Mouse (Mus musculus): Measurements from ENCODE around the gene Tenm3. TPM values are rescaled to one million over a fixed set of nuclear protein-coding genes. Genes with fewer than 3 reads are reported as not detected.
A peak's percentile ranks its signal among the peaks of the same experiment; 100 is the strongest.

The Tenm3 gene
- polyA plus RNA-seq, 1 experiment from 2014 or later: 23.4 TPM

DNA sequence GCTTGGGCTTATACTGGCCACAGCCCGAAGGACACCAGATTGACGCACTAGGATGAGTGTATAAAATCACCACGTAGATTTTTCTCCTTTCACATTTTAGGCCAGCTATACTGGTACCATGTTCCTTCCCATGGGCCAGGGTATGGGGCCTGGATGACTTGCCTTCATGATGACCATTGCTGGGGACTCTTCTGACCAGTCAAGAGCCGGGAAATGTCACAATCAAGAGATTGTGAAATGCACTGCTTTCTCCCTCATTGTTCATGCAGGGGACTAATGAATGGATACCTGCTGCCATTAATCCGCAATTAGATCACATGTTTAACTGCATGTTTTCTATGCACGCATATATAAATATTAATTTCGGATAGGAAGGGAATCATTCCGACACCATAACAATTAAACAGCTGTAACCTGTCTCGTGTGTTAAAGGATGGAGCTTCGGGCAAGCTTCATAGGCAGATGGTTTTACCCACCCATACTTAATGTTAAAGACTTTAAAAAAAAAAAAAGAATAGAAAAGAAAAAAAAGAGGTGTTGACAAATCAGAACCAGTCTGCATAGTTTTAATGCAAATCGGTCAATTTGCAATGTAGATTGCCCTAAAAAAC, 521.0 kb downstream of the Tenm3 start:
- H3K27me3 ChIP-seq: no peaks in the 10 kb centered on the region
- H3K36me3 ChIP-seq: no peaks in the 10 kb centered on the region
- whole genome bisulfite sequencing: 39% methylated on average over 11 of the region's 11 CpGs
- peak overlapping the region; percentile 78 for H3K27ac ChIP-seq (replicated peaks)
- no peaks in the 10 kb centered on the region for H3K9me3 ChIP-seq
- H3K4me1 ChIP-seq: peaks cover 18% of the 10 kb centered on the region
- ATAC-seq (replicated peaks): peak; percentile 80
- H3K4me3 ChIP-seq: no peak overlapping the region
- no peak overlapping the region for H3K4me2 ChIP-seq (replicated peaks)
- no peak overlapping the region for H3K9ac ChIP-seq (replicated peaks)

DNA sequence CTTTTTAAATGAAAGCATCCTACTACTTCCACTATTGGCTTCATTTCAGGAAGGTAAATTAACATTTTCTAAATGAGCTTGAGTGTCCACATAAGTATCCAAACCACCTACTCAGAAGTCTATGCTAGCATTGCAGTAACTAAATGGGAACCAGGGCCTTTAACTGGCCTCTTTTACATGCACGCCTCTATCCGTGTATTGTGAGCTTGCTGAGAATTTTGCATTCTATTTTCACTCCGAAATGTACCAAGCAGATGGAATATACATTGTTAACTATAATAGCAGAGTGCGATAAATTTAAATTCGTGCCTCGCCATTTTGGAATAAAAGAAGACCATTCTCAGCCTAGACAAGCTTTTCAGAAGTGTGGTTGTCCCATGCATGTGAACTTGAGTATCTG, 521.5 kb downstream of the Tenm3 start:
- no peaks in the 10 kb centered on the region for H3K27me3 ChIP-seq
- no peak overlapping the region for H3K9ac ChIP-seq (replicated peaks)
- no peaks in the 10 kb centered on the region for H3K9me3 ChIP-seq
- no peak overlapping the region for H3K4me2 ChIP-seq (replicated peaks)
- H3K36me3 ChIP-seq: no peaks in the 10 kb centered on the region
- ATAC-seq (replicated peaks): peak; percentile 6; the same call in 1 of the 2 replicates
- H3K4me1 ChIP-seq: peaks cover 18% of the 10 kb centered on the region
- no peak overlapping the region for H3K4me3 ChIP-seq
- WGBS: 72% methylated on average over 6 of the region's 6 CpGs
- H3K27ac ChIP-seq (replicated peaks): peak overlapping the region; percentile 78

DNA sequence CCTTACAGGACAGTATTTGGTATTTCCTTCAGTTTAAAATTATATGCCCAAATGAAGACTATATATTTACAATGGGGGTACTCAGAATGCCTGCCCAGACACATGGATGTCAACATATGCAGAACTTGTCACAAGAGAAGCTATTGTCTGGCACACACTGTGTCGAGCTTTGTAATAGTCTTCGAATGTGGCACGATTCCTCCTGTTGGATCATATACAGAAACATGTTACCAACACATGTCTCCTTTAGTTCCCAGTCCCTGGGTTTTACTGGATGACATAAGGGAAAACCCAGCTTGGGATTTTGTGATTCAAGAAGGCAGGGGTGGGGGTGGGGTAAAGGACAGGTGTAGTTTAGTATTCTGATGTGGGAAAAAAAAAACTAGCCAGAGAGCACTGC, 524.1 kb downstream of the Tenm3 start:
- Histone ChIP-seq H3K4me3 (no peak overlapping the region), H3K27ac (replicated peaks) (peak overlapping the region; percentile 59), H3K36me3 (no peaks in the 10 kb centered on the region), H3K9ac (replicated peaks) (no peak overlapping the region), H3K9me3 (no peaks in the 10 kb centered on the region), H3K27me3 (no peaks in the 10 kb centered on the region), H3K4me1 (peaks cover 18% of the 10 kb centered on the region), H3K4me2 (replicated peaks) (no peak overlapping the region)
- peak; percentile 55; the same call in 1 of the 2 replicates for ATAC-seq (replicated peaks)
- 65% methylated on average over 3 of the region's 3 CpGs for WGBS

DNA sequence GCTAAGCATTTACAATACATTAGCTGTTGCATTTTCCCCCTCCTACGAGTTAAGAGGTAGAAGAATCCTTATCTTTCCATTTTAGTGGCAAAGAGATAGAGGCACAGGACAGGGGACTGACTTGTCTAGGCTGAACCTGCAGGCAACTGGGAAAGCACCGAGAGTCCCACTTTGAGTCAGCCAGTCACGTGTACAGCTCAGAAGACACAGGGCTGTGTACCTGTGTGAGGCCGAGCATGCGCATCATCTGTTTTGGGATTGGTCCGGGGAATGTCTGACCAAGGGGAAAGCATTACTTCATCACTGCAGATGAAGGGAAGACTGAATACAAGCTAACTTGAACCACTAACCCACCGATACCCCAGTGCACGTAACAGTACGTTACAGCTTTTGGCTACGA, 526.3 kb downstream of the Tenm3 start:
- Histone ChIP-seq H3K9ac (replicated peaks) (no peak overlapping the region), H3K36me3 (no peaks in the 10 kb centered on the region), H3K27ac (replicated peaks) (no peak overlapping the region), H3K27me3 (no peaks in the 10 kb centered on the region), H3K4me1 (peaks cover 22% of the 10 kb centered on the region), H3K4me2 (replicated peaks) (no peak overlapping the region), H3K4me3 (no peak overlapping the region), H3K9me3 (no peaks in the 10 kb centered on the region)
- ATAC-seq (replicated peaks): no peak
- WGBS: 94% methylated on average over 10 of the region's 10 CpGs

DNA sequence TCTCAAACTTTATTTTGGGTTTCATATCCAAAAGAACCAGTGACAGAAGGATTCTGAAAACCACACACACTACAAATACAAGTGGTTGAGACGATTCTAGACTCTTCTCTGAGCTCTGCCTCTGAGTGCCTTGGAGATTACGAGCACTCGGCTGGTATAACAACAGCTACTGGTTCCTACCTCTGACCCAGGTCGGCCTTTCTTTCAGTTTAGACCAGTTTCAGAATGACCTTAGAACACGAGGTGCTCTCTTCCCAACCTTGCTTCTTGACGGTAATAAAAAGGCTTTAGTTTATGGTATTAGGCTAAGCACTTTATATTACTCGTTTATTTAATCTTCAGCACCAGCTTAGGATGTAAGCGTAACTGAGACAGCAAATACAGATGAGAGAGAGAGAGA, 528.1 kb downstream of the Tenm3 start:
- H3K4me2 ChIP-seq (replicated peaks): no peak overlapping the region
- H3K4me3 ChIP-seq: no peak overlapping the region
- no peak overlapping the region for H3K9ac ChIP-seq (replicated peaks)
- no peak overlapping the region for H3K27ac ChIP-seq (replicated peaks)
- H3K36me3 ChIP-seq: no peaks in the 10 kb centered on the region
- H3K4me1 ChIP-seq: peaks cover 37% of the 10 kb centered on the region
- 88% methylated on average over 8 of the region's 8 CpGs for WGBS
- H3K9me3 ChIP-seq: no peaks in the 10 kb centered on the region
- ATAC-seq (replicated peaks): no peak
- H3K27me3 ChIP-seq: no peaks in the 10 kb centered on the region

DNA sequence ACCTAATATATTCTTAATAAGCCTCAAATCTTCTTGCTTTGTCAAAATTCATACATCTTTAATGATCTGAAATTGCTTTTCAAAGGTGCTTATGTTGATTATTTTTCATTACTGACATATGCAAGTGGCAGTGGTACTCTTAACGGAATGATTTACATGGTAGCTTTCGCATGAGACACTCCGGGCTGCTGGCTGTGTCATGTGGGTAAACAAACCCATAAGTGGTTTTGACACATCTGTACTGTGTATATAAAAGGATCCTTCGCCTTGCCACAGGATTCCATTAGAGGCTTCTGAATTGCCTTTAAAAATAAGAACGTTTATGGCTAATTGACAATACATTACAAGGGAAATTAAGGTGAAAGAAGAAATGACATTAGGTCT, 529.8 kb downstream of the Tenm3 start:
- H3K27me3 ChIP-seq: no peaks in the 10 kb centered on the region
- H3K36me3 ChIP-seq: no peaks in the 10 kb centered on the region
- H3K4me2 ChIP-seq (replicated peaks): no peak overlapping the region
- peak overlapping the region; percentile 12; the same call in 1 of the 2 replicates for H3K27ac ChIP-seq (replicated peaks)
- 40% methylated on average over 5 of the region's 5 CpGs for WGBS
- peaks cover 54% of the 10 kb centered on the region for H3K4me1 ChIP-seq
- H3K4me3 ChIP-seq: no peak overlapping the region
- 0 out of 2 replicates have a peak, but pooled peaks have one; percentile 38 for ATAC-seq (replicated peaks)
- H3K9ac ChIP-seq (replicated peaks): no peak overlapping the region
- H3K9me3 ChIP-seq: no peaks in the 10 kb centered on the region

DNA sequence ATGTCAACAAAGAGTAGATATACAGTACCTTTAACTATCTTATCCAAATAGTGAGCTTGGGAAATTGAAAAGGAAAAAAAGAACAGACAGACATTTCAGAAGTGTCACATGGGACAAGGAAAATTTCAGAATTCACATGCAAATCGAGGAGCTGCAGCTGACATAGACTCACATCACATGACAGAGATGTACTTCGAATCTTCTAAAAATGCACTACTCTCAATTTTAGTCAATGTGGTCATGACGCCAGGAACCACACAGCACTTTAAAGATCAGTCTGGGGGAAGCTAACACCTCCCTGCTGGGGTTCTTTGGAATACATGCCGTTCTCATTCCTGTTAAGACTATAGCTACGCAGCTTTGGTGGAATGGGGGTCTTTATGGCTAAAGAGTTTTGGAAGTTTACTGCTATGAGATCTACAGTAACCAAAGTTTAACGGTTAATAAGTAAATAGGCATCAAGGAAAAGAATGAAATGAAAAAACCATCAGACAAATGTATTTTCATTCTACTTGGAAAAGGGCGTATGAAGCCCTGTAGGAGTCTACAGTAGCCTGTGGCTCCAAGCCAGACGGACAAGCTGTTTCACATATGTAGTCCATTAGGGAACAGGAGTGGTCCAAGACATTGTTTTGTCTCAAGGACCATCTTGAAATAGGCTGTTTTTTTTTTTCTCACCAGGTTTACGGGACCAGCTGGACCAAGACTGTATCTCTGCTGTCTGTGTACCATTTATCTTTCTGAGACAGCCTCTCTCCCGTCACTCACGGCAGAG, 530.4 kb downstream of the Tenm3 start:
- H3K27ac ChIP-seq (replicated peaks): peak overlapping the region; percentile 12; the same call in 1 of the 2 replicates
- no peak overlapping the region for H3K9ac ChIP-seq (replicated peaks)
- 0 out of 2 replicates have a peak, but pooled peaks have one; percentile 34 for ATAC-seq (replicated peaks)
- H3K4me3 ChIP-seq: no peak overlapping the region
- H3K27me3 ChIP-seq: no peaks in the 10 kb centered on the region
- H3K36me3 ChIP-seq: no peaks in the 10 kb centered on the region
- 59% methylated on average over 11 of the region's 11 CpGs for WGBS
- no peaks in the 10 kb centered on the region for H3K9me3 ChIP-seq
- no peak overlapping the region for H3K4me2 ChIP-seq (replicated peaks)
- H3K4me1 ChIP-seq: peaks cover 57% of the 10 kb centered on the region

DNA sequence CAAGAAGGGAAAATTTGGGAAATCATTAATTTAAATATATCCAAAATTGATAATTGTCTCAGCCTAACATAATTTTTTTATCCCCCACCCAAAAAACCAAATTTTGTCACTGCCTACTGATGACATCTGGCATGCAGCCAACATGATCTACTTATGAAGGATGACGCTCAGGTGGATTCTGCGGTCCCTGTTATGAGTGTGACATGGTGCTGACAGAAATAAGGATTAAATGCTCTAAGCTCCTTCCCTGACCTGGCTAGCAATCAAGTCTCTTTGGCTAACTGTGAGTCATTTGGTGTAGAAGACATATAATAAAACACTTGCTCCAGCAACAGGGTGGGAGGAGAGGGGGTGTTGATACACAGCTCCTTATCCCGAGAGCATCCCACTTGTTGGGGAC, 532.0 kb downstream of the Tenm3 start:
- Histone ChIP-seq H3K27ac (replicated peaks) (peak overlapping the region; percentile 33; the same call in 1 of the 2 replicates), H3K4me3 (no peak overlapping the region), H3K4me2 (replicated peaks) (no peak overlapping the region), H3K9ac (replicated peaks) (no peak overlapping the region), H3K27me3 (no peaks in the 10 kb centered on the region), H3K36me3 (no peaks in the 10 kb centered on the region), H3K9me3 (no peaks in the 10 kb centered on the region), H3K4me1 (peaks cover 57% of the 10 kb centered on the region)
- no peak for ATAC-seq (replicated peaks)
- WGBS: 38% methylated on average over 3 of the region's 3 CpGs

DNA sequence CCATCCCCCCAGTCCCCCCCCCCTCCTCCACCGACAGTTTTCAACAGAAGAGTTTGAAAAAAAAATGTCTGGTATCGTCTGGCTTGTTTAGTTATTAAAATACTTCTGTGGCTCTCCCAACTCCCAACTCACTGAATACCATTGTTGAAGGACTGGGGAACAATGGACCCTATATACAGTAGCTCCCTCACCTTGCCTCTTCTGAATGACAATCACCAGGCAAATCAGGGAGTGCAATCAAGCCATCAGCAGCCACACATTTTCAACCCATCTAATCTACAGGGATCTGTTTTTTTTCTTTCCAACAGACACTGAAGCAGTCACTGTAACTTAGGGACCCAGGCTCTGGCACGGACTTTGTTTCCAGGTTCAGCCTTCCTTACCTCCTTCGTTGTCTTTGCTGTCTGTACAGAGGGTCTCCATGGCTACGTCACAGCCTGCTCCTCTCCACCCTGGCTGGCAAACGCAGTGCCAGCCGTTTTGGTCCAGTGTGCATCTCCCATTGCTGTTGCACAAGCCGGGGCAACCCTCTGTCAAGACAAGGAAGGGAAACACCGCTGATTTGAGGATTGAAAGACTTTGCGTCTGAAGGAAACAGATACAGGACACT, 533.4 kb downstream of the Tenm3 start:
- 15% methylated on average over 10 of the region's 10 CpGs for WGBS
- H3K4me1 ChIP-seq: peaks cover 57% of the 10 kb centered on the region
- H3K36me3 ChIP-seq: no peaks in the 10 kb centered on the region
- no peak overlapping the region for H3K9ac ChIP-seq (replicated peaks)
- H3K27ac ChIP-seq (replicated peaks): 0 out of 2 replicates have a peak overlapping the region, but pooled peaks have one; percentile 7
- no peak overlapping the region for H3K4me2 ChIP-seq (replicated peaks)
- no peak overlapping the region for H3K4me3 ChIP-seq
- ATAC-seq (replicated peaks): 0 out of 2 replicates have a peak, but pooled peaks have one; percentile 17
- H3K9me3 ChIP-seq: no peaks in the 10 kb centered on the region
- no peaks in the 10 kb centered on the region for H3K27me3 ChIP-seq

DNA sequence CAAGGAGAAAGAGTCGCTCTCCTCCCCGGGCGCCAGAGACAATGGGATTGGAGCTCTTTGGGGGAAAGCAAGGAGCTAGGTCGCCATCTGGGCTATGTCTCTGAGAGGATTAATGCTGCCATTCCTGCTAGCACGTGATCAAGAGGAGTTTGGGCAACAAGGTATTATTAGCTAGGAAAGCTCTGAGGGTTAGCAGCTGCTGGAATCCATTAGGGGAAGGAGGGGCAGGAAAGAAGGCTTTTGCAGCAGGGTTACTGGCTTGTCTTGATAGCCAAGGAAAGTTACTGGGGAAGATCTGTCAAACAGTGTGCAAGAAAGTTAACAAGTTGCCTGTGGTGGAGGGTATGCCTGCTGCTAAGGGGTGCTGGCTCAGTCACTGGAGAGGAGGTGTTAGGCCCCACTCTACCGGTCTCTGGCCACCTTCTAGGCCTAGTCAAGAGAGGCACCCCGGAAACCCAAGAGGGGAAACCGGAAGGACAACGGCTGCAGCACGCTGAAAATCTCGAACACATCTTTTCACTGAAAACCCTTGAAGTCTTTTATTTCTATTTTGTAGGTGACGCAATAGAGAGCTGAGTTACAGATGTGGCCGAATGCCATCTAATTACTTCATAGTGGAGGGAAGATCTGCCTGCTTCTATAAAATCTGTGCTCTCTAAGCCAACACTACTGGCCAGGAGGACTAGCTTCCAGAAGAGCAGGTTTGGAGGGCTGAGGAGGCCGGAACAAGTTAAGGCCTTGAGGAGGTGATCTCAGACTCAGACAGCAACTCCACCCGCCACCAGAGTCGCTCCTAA, 534.4 kb downstream of the Tenm3 start:
- H3K9ac ChIP-seq (replicated peaks): no peak overlapping the region
- 27% methylated on average over 16 of the region's 16 CpGs for WGBS
- ATAC-seq (replicated peaks): peak; percentile 49; the same call in 1 of the 2 replicates
- peak overlapping the region; percentile 47 for H3K27ac ChIP-seq (replicated peaks)
- H3K9me3 ChIP-seq: no peaks in the 10 kb centered on the region
- no peak overlapping the region for H3K4me2 ChIP-seq (replicated peaks)
- H3K27me3 ChIP-seq: no peaks in the 10 kb centered on the region
- no peak overlapping the region for H3K4me3 ChIP-seq
- no peaks in the 10 kb centered on the region for H3K36me3 ChIP-seq
- H3K4me1 ChIP-seq: peaks cover 54% of the 10 kb centered on the region

DNA sequence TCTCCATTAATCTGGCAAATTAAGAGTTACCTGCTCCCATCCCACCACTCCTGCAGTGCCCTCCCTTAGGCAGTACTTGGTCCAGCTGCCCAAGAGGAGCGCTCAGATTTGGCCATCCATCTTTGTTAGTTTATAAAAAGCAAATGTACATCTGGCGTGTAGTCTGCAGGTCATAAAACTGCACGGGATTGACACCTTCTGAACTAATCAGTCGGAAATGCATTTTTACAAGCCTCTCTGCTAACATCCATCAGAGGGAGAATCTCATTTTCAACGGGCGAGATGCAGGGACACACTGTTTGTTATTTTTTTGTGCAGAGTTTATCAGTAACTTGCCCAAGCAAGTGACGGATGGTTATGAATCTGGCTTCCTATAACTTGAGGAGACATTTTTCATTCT, 539.5 kb downstream of the Tenm3 start:
- no peak overlapping the region for H3K9ac ChIP-seq (replicated peaks)
- 90% methylated on average over 7 of the region's 7 CpGs for WGBS
- no peak overlapping the region for H3K4me2 ChIP-seq (replicated peaks)
- H3K27me3 ChIP-seq: no peaks in the 10 kb centered on the region
- no peak overlapping the region for H3K27ac ChIP-seq (replicated peaks)
- ATAC-seq (replicated peaks): no peak
- H3K9me3 ChIP-seq: no peaks in the 10 kb centered on the region
- no peaks in the 10 kb centered on the region for H3K36me3 ChIP-seq
- H3K4me3 ChIP-seq: no peak overlapping the region
- H3K4me1 ChIP-seq: peaks cover 18% of the 10 kb centered on the region
